Mouse (Mus musculus) cerebellum, adult 2 months (tissue): ENCODE measurements around the gene Cog2. TPM values are rescaled to one million over a fixed set of nuclear protein-coding genes. Genes with fewer than 3 reads are reported as not detected.

ENCODE experiments used
- DNase-seq, 2 experiments: peaks; one replicate each; pipeline ENCODE4 v3.0.0; 2021
- H3K27ac ChIP-seq: fragments of 200-500 bp; 2 replicates; pipeline ENCODE4 v1.5.1; 2012; ENCODE audit warnings: low read length, control low read depth, inconsistent platforms; ENCODE audit not compliant: insufficient read depth
- H3K27me3 ChIP-seq: fragments of 200-500 bp; 2 replicates; pipeline ENCODE4 v1.6.1; 2012; ENCODE audit warnings: inconsistent platforms, mild to moderate bottlenecking, low read length, moderate library complexity; ENCODE audit not compliant: control insufficient read depth, insufficient read depth
- H3K4me1 ChIP-seq: fragments of 200-500 bp; 2 replicates; pipeline ENCODE4 v1.6.1; 2011; ENCODE audit warnings: low read length; ENCODE audit not compliant: control insufficient read depth, insufficient read depth
- H3K4me3 ChIP-seq: fragments of 200-500 bp; replicated peaks from 2 replicates; pipeline ENCODE3; 2011; ENCODE audit warnings: mild to moderate bottlenecking, low read depth, low read length, control low read depth; ENCODE audit not compliant: insufficient read depth
- CTCF ChIP-seq: fragments of 200-500 bp; IDR thresholded peaks from 2 replicates; pipeline ENCODE4 v1.5.1; 2011; ENCODE audit warnings: low read depth, mild to moderate bottlenecking, control low read depth, low read length, moderate library complexity, borderline replicate concordance; ENCODE audit not compliant: insufficient read depth
- POLR2A ChIP-seq: fragments of 200-500 bp; IDR thresholded peaks from 2 replicates; pipeline ENCODE4 v1.6.1; 2011; ENCODE audit warnings: low read length, control low read depth, borderline replicate concordance; ENCODE audit not compliant: insufficient read depth
- WGBS: fragments of 180-500 bp; shearing (Covaris S2); methylation state at CpG from one replicate; pipeline ENCODE4 v1.1.7; 2018; 5-methylcytosine and 5-hydroxymethylcytosine counted together
- polyA plus RNA-seq: library from polyadenylated mRNA; depleted of rRNA; stranded (reverse); fragments of >200 nt; gene quantifications from 2 replicates; pipeline ENCODE4 v1.2.3, GENCODE M21; 2012

Gene Cog2
- polyA plus RNA-seq, 1 experiment, result 38.4 TPM

DNA sequence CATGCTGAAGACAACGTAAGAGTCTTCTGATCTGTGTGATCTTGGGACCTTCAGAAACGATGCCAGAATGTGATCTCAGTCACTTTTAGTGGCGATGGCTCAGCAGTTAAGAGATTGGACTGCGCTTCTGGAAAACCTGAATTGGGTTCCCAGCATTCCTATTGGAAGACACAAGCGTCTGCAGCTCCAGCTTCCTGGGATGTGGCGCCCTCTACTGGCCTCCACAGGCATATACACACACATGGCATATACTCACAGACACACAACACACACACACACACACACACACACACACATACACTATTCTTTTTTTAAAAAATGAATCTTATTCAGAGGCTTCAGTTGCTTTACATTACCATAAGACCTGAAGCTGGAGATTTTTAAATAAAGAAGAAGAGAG is 30.8 kb upstream of the Cog2 start:
- no peak overlapping the region for H3K27ac ChIP-seq
- no peak overlapping the region for H3K4me3 ChIP-seq
- 87% methylated on average over 6 of the region's 6 CpGs for WGBS
- H3K4me1 ChIP-seq, result peaks cover 8% of the 10 kb centered on the region
- no peaks in the 10 kb centered on the region for H3K27me3 ChIP-seq
- no peak for DNase-seq
- TF ChIP-seq CTCF, result peak; percentile 46
- TF ChIP-seq POLR2A, result no peak

DNA sequence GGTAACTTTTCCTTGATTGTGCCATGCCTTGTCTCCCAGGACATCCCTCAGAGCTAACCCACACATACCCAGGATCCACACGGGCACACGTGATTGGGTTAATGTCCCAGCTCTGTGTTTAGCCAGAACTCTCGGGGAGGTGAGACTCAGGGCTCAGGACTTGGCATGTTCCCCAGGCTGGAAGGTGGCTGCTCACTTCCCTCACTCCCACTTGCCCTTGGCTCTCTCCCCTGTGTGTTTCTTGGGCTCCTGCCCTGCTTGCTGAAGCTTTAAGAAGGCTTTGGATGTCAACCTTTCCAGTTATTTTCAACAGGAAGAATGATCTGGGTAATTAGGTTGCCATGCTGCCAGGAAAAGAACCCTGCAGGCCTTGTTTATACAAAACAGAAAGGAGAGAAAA is 26.2 kb upstream of the Cog2 start:
- H3K27ac ChIP-seq, result peak overlapping the region; percentile 76
- no peaks in the 10 kb centered on the region for H3K27me3 ChIP-seq
- peaks cover 20% of the 10 kb centered on the region for H3K4me1 ChIP-seq
- 6% methylated on average over 3 of the region's 3 CpGs for WGBS
- peak; percentile 88 to 94 for DNase-seq
- no peak overlapping the region for H3K4me3 ChIP-seq
- no peak for TF ChIP-seq CTCF
- 0 out of 2 replicates have a peak, but pooled peaks have one; percentile 9 for TF ChIP-seq POLR2A

DNA sequence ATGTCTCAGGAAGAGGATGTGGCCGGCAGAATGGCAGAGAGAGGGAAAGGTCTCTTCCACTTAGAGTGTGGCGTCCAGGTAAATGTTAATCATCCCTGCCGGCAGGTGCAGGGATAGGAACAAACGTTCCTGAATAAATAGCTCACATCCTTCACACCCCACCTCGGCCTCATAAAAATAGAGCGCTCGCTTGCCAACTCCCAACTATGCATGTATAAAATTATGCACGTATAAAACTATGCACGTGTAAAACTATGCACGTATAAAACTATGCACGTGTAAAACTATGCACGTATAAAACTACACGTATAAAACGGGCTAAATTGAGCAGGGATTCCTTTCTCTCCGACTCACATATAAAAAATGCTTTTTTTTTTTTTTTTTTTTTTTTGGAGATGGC is 25.6 kb upstream of the Cog2 start:
- peak overlapping the region; percentile 96 for H3K27ac ChIP-seq
- WGBS, result 26% methylated on average over 15 of the region's 15 CpGs

DNA sequence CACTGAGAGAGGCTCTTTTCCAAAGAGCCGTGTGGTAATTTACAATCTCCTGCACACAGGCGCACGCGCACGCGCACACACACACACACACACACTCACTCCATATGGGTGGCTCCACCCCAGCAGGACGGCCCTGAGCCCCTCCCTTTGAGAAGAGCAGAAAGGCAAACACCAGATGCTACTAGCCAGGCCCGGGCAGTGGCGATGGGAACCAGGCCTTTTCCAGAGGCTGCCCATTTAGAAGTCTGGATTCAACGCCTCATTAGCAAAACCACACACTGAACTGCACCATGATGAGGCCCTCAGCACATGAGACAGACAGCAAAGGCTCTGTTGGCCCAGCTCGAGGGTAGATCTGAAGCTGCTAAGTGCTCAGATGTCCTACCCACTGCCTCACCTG is 24.9 kb upstream of the Cog2 start:
- peak overlapping the region; percentile 96 for H3K27ac ChIP-seq

More for the DNA sequence above, 25.6 kb upstream of the Cog2 start:
- Histone ChIP-seq H3K4me1 (peaks cover 20% of the 10 kb centered on the region), H3K4me3 (no peak overlapping the region), H3K27me3 (no peaks in the 10 kb centered on the region)
- no peak for TF ChIP-seq CTCF
- TF ChIP-seq POLR2A, result no peak
- DNase-seq, result no peak

DNA sequence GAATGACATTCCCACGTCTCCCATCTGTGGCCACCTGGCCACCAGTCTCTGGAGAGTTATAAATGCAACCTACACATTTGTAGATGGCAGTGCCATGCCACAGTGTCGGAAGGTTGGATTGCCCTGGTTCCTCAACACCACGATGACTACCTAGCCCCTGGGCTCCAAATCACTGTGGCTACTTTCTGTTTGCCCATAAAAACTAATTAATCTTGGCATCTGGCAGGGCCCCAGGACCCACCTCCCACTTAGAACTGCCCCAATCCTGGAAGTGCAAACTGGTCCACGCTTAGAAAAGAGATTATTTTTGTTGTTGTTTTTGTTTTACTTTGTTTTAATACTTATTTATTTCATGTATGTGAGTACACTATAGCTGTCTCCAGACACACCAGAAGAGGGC is 24.3 kb upstream of the Cog2 start:
- Histone ChIP-seq H3K4me3 (no peak overlapping the region), H3K27ac (peak overlapping the region; percentile 96), H3K4me1 (peaks cover 20% of the 10 kb centered on the region), H3K27me3 (no peaks in the 10 kb centered on the region)
- WGBS, result 39% methylated on average over 4 of the region's 4 CpGs
- no peak for TF ChIP-seq CTCF
- DNase-seq, result no peak

More for the DNA sequence above, 24.9 kb upstream of the Cog2 start:
- Histone ChIP-seq H3K27me3 (no peaks in the 10 kb centered on the region), H3K4me1 (peaks cover 20% of the 10 kb centered on the region), H3K4me3 (no peak overlapping the region)
- peak; percentile 69 to 71 for DNase-seq
- peak; percentile 17; the same call in 1 of the 2 replicates for TF ChIP-seq POLR2A
- TF ChIP-seq CTCF, result no peak
- 20% methylated on average over 11 of the region's 11 CpGs for WGBS

DNA sequence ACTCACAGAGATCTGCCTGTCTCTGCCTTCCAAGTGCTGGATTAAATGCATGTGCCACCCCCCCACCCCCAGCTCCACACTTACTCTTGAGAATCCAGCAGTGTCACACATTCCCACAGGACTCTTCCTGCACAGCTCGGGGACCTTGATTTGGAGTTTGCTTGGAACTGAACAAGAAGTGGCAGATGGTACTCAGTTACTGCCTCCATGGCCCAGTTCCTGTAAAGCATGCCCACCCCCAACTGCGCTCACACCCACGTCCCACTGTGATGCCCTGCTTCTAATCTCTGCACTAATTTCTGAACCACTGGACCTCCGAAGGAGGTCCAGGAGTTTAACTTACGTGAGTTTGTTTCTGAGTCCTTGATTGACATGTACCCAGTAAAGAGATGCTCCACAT is 23.7 kb upstream of the Cog2 start:
- DNase-seq, result no peak
- no peak for TF ChIP-seq POLR2A
- TF ChIP-seq CTCF, result no peak
- no peak overlapping the region for H3K4me3 ChIP-seq
- no peak overlapping the region for H3K27ac ChIP-seq
- peaks cover 20% of the 10 kb centered on the region for H3K4me1 ChIP-seq
- WGBS, result 27% methylated on average over 5 of the region's 5 CpGs
- H3K27me3 ChIP-seq, result no peaks in the 10 kb centered on the region

DNA sequence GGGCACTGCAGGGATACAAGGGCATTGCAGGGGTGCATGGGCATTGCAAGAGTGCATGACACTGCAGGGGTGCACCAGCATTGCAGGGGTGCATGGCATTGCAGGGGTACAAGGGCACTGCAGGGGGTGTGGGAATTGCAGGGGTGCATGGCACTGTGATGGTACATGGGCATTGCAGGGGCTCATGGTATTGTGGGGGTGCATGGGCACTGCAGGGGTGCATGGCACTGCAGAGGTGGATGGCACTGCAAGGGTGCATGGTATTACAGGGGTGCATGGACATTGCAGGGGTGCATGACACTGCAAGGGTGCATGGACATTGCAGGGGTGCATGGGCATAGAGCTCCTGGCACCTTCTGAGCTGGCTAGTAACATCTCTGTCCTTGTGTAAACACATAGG is 22.2 kb upstream of the Cog2 start:
- no peaks in the 10 kb centered on the region for H3K27me3 ChIP-seq
- no peak overlapping the region for H3K27ac ChIP-seq
- H3K4me1 ChIP-seq, result peaks cover 17% of the 10 kb centered on the region
- H3K4me3 ChIP-seq, result no peak overlapping the region
- TF ChIP-seq POLR2A (no peak), CTCF (no peak)
- peak in 1 of 2 experiments; percentile 27 for DNase-seq

DNA sequence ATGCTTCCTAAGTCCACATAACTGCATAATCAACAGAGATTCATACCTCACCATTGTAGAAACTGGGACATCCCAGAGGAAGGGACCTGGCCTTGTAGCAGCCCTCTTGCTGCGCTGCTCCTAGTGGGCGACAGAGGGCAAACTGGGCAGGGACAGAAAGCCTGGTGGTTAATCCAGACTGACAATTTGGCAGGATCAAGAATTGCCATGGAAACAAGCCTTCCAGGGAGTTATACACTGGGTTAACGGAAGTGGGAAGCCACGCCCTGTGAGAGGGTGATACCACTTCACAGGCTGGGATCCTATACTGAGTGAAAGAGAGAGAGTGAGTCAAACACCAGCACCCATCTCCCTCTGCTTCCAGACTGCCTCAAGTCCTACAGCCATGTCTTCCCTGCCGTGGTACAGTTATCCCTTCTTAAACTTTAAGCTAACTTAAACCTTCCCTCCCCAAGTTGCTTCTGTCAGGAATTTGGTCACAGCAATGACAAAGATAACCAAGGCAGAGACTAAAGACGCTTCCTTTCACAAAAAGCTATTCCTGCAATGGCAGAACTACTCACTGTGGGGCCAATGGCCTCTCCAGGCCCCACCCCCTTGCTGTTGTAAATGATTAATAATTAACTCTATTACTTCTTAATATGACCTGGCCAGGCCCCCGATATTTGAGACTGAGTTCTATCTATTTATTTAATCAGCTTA is 21.2 kb upstream of the Cog2 start:
- H3K27me3 ChIP-seq, result no peaks in the 10 kb centered on the region
- no peak overlapping the region for H3K4me3 ChIP-seq
- no peak overlapping the region for H3K27ac ChIP-seq
- WGBS, result 69% methylated on average over 7 of the region's 7 CpGs
- H3K4me1 ChIP-seq, result peaks cover 18% of the 10 kb centered on the region
- no peak for TF ChIP-seq POLR2A
- TF ChIP-seq CTCF, result no peak
- no peak for DNase-seq
